Mouse (Mus musculus): Measurements from ENCODE around the gene Cdv3. TPM values are rescaled to one million over a fixed set of nuclear protein-coding genes. Genes with fewer than 3 reads are reported as not detected.

Gene Cdv3
- total RNA-seq (2012; rRNA removed) (241 and 258 TPM in 2 replicates), polyA plus RNA-seq (2012; ENCODE audit: insufficient read depth in 1 of 2, insufficient read length in 2 of 2, low read depth in 1 of 2, low replicate concordance in 2 of 2, missing spikeins in 1 of 2) (100 to 1,000 TPM; 115 to 232 TPM)

DNA sequence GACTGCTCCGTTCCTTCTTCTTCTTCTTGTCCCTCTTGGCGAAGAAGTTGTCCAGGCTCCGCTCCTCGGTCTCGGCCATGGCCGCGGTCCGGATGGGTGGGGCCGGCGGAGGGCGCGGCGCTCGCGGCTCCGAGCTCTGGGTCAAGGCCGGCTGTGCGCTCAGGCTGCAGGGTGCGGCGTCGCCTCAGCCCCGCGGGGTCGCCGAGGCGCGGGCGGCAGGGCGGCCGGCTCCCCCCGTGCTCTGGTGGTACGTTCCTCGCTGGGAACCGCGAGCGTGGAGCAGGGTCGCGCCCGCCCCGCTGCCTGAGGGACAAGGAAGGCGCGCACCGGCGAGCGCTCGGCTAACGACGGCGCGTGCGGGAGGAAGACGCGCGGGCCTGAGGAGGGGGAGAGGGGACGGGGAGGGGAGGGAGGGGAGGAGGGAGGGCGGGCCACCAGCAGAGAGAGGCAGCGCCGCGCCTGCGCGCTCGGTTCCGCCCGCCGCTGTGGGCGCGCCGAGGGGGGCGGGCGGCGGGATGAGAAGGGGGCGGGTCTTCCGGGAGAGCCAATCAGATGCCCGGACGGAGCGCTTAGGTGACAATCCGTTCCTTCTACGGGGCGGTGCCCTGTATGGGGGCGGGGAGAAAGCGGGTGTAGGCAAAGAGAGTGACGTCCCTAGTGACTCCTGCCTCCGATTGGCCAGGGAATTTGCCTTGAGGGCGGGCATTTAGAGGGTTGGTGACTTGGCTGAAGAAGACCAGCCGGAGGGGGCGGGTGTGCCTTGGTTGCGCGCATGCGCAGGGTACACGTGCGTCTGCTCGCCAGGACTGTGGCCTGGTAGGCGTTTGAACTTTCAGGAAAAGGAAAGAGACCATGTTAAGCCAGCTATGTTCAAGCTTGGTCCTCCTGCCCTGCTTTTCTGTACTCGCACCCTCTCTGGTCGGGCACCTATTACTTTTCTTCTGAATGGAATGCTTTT is at the start of gene Cdv3:
TSS of gene Cdv3 (minus strand) at position 551 of the 958 bp plus-strand sequence.
- H3K27me3 ChIP-seq (ENCODE audit: control insufficient read depth in 1 of 2, insufficient read depth in 2 of 2, low read length in 2 of 2), result no peaks in the 10 kb centered on the region
- H3K4me1 ChIP-seq (ENCODE audit: control insufficient read depth in 1 of 2, insufficient read depth in 2 of 2, low read length in 2 of 2), result peaks cover 13 to 23% of the 10 kb centered on the region in 2 experiments
- DNase-seq (ENCODE audit: low read depth, low spot score), result peak; percentile 100
- peak within 1 kb of the TSS; percentile 78 for H3K27ac ChIP-seq (ENCODE audit: control insufficient read depth, low read depth, low read length)
- H3K36me3 ChIP-seq (ENCODE audit: control insufficient read depth in 1 of 2, insufficient read depth in 2 of 2, low read length in 2 of 2), result peaks cover 27 to 37% of the 10 kb centered on the region in 2 experiments
- TF ChIP-seq MXI1 (IDR thresholded peaks at IDR 0.05; ENCODE audit: low read depth, low read length) (peak; percentile 99), SIN3A (IDR thresholded peaks at IDR 0.05; ENCODE audit: low read length) (peak; percentile 95), POLR2A (IDR thresholded peaks at IDR 0.05; ENCODE audit: control insufficient read depth in 1 of 2, insufficient read depth in 1 of 2, low read depth in 1 of 2, low read length in 2 of 2, poor library complexity in 1 of 2) (peak; percentile 83 to 94), ZMIZ1 (IDR thresholded peaks at IDR 0.05; ENCODE audit: low read depth, low read length) (peak; percentile 67), RCOR1 (IDR thresholded peaks at IDR 0.05; ENCODE audit: low read depth, low read length) (no peak), USF1 (IDR thresholded peaks at IDR 0.05; ENCODE audit: low read depth, low read length) (peak; percentile 64), CTCF (IDR thresholded peaks at IDR 0.05 in 2 of 3, conservative IDR thresholded peaks at IDR 0.05 in 1 of 3; ENCODE audit: control insufficient read depth in 1 of 3, insufficient read depth in 1 of 3, low read depth in 2 of 3, low read length in 3 of 3, poor library complexity in 1 of 3, severe bottlenecking in 1 of 3) (no peak), MYC (IDR thresholded peaks at IDR 0.05; ENCODE audit: low read depth, low read length) (peak; percentile 98), ELF1 (IDR thresholded peaks at IDR 0.05; ENCODE audit: low read depth, low read length) (0 out of 2 replicates have a peak, but pooled peaks have one; percentile 17), POLR2AphosphoS5 (IDR thresholded peaks at IDR 0.05; ENCODE audit: borderline replicate concordance, low read depth, low read length) (no peak), BHLHE40 (IDR thresholded peaks at IDR 0.05; ENCODE audit: borderline replicate concordance, low read depth, low read length) (peak; percentile 69; the same call in 1 of the 2 replicates), HCFC1 (IDR thresholded peaks at IDR 0.05; ENCODE audit: low read depth, low read length) (peak; percentile 70), MAZ (IDR thresholded peaks at IDR 0.05; ENCODE audit: low read depth, low read length) (0 out of 2 replicates have a peak, but pooled peaks have one; percentile 41), TCF12 (IDR thresholded peaks at IDR 0.05; ENCODE audit: low read depth, low read length) (peak; percentile 54), ETS1 (IDR thresholded peaks at IDR 0.05; ENCODE audit: low read depth, low read length) (no peak), ZNF384 (IDR thresholded peaks at IDR 0.05; ENCODE audit: low read depth, low read length) (no peak), CHD2 (IDR thresholded peaks at IDR 0.05; ENCODE audit: low read length) (no peak), UBTF (IDR thresholded peaks at IDR 0.05; ENCODE audit: borderline replicate concordance, insufficient read depth, low read depth, low read length) (0 out of 2 replicates have a peak, but pooled peaks have one; percentile 78), JUND (IDR thresholded peaks at IDR 0.05; ENCODE audit: low read depth, low read length) (no peak), EP300 (IDR thresholded peaks at IDR 0.05; ENCODE audit: low read depth in 1 of 2, low read length in 2 of 2) (no peak), RAD21 (IDR thresholded peaks at IDR 0.05; ENCODE audit: low read depth, low read length) (no peak), E2F4 (IDR thresholded peaks at IDR 0.05; ENCODE audit: borderline replicate concordance, low read depth, low read length) (peak; percentile 41; the same call in 1 of the 2 replicates), NELFE (IDR thresholded peaks at IDR 0.05; ENCODE audit: low read depth, low read length) (peak; percentile 77), TAL1 (IDR thresholded peaks at IDR 0.05; ENCODE audit: low read length) (no peak), USF2 (IDR thresholded peaks at IDR 0.05; ENCODE audit: borderline replicate concordance in 1 of 2, insufficient read depth in 1 of 2, low read depth in 1 of 2, low read length in 2 of 2) (no peak), TBP (IDR thresholded peaks at IDR 0.05; ENCODE audit: low read depth, low read length) (peak; percentile 73; the same call in 1 of the 2 replicates), GABPA (IDR thresholded peaks at IDR 0.05; ENCODE audit: low read depth, low read length) (no peak), KAT2A (conservative IDR thresholded peaks at IDR 0.05; ENCODE audit: low read depth, low read length) (no peak), MAX (IDR thresholded peaks at IDR 0.05; ENCODE audit: low read length) (peak; percentile 98), POLR2AphosphoS2 (IDR thresholded peaks at IDR 0.05; ENCODE audit: low read length) (peak; percentile 81), NRF1 (IDR thresholded peaks at IDR 0.05; ENCODE audit: insufficient read depth, low read depth, low read length, poor library complexity, severe bottlenecking) (peak; percentile 85), ZC3H11A (IDR thresholded peaks at IDR 0.05; ENCODE audit: low read depth, low read length) (no peak)
- H3K9ac ChIP-seq (ENCODE audit: control insufficient read depth, low read depth, low read length, poor library complexity, severe bottlenecking), result peak within 1 kb of the TSS; percentile 98
- peaks cover 43% of the 10 kb centered on the region for H3K79me2 ChIP-seq (ENCODE audit: control insufficient read depth, insufficient read depth, low read length, poor library complexity)
- H3K4me3 ChIP-seq (ENCODE audit: control insufficient read depth in 1 of 2, insufficient read depth in 1 of 2, low read depth in 2 of 2, low read length in 2 of 2), result peak within 1 kb of the TSS; percentile 88 to 97
- H3K9me3 ChIP-seq (replicated peaks; ENCODE audit: insufficient read depth, low read length), result no peaks in the 10 kb centered on the region

Measured in MEL (cell line).